Comparison of ENCODE assay signal across 11 mouse cellular contexts in the genomic region with DNA sequence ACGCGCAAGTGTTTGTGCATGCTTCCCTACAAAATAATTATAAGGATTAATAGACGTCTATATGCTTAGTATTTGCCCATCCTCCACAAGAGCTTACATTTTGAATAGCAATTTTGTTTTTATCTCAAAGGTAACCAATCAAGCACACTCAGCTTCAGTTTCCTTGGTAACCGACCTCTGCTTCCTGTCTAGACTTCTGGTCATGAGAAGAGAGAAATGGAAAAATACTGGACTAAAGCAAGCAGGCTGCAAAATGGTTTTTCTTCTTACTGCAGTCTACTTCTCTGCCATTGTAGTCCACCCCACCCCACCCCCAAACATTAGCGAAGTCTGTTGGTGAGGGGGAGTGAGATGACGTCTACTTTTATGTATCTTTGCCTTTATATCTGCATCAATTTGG. TPM values are rescaled to one million over a fixed set of nuclear protein-coding genes. Genes with fewer than 3 reads are reported as not detected.
A peak's percentile ranks its signal among the peaks of the same experiment; 100 is the strongest.
DNase-seq lines count a peak whose midpoint lies in the region; ATAC-seq and TF ChIP-seq lines count a peak whose summit lies in the region.
"Had no signal": no experiment of that assay in that cellular context is flagged by ENCODE, and none has a peak within 500 bp of the region (broad histone marks: within the 10 kb centered on the region; RNA-seq: fewer than 3 reads in every experiment).

No protein-coding gene starts in this region.

- H3K4me3 ChIP-seq in hindbrain, embryonic 11.5 days (ENCODE audit: low read depth, low read length), result no peak overlapping the region
- H3K4me3 ChIP-seq in hindbrain, embryonic 12.5 days, result no peak overlapping the region
- H3K4me3 ChIP-seq in hindbrain, postnatal 0 days (ENCODE audit: low read length), result no peak overlapping the region
- H3K4me3 ChIP-seq: megakaryocyte, embryonic 14.5 days had no signal

- H3K27ac ChIP-seq in hindbrain, embryonic 11.5 days (ENCODE audit: low read depth, low read length), result no peak overlapping the region
- H3K27ac ChIP-seq in hindbrain, embryonic 12.5 days, result no peak overlapping the region
- H3K27ac ChIP-seq in hindbrain, postnatal 0 days, result no peak overlapping the region; the same call in 1 of the 2 replicates

- no peak for ATAC-seq in hindbrain, embryonic 11.5 days (ENCODE audit: low FRiP score)
- no peak for ATAC-seq in hindbrain, embryonic 12.5 days (ENCODE audit: low FRiP score)
- ATAC-seq in activated CD4-positive, CD25-positive, alpha-beta regulatory T cell, adult 4 months, result peak; percentile 81
- ATAC-seq in hindbrain, postnatal 0 days, result peak; percentile 35; the same call in 1 of the 2 replicates
- ATAC-seq in monocyte, adult 5-6 weeks (replicated peaks; ENCODE audit: insufficient number of reproducible peaks, low FRiP score, low TSS enrichment, poor library complexity, severe bottlenecking), result no peak

- no peak overlapping the region for H3K9ac ChIP-seq in hindbrain, embryonic 11.5 days (ENCODE audit: low read depth, low read length)
- no peak overlapping the region for H3K9ac ChIP-seq in hindbrain, embryonic 12.5 days
- H3K9ac ChIP-seq in hindbrain, postnatal 0 days (replicated peaks; ENCODE audit: low read length), result no peak overlapping the region

- no peak for TF ChIP-seq CTCF in hindbrain, postnatal 0 days (IDR thresholded peaks at IDR 0.05; ENCODE audit: low read depth)

- H3K4me2 ChIP-seq in hindbrain, embryonic 11.5 days (replicated peaks; ENCODE audit: low read depth, low read length), result no peak overlapping the region
- H3K4me2 ChIP-seq in hindbrain, embryonic 12.5 days (replicated peaks), result no peak overlapping the region
- no peak overlapping the region for H3K4me2 ChIP-seq in hindbrain, postnatal 0 days (ENCODE audit: low read depth, low read length)

- no peaks in the 10 kb centered on the region for H3K9me3 ChIP-seq in hindbrain, embryonic 11.5 days (ENCODE audit: control insufficient read depth, low read length)
- H3K9me3 ChIP-seq in hindbrain, embryonic 12.5 days (replicated peaks), result no peaks in the 10 kb centered on the region
- no peaks in the 10 kb centered on the region for H3K9me3 ChIP-seq in hindbrain, postnatal 0 days (ENCODE audit: low read length)
- H3K9me3 ChIP-seq: megakaryocyte, embryonic 14.5 days had no signal

- no peaks in the 10 kb centered on the region for H3K36me3 ChIP-seq in hindbrain, embryonic 11.5 days (ENCODE audit: control insufficient read depth, insufficient read depth, low read length)
- no peaks in the 10 kb centered on the region for H3K36me3 ChIP-seq in hindbrain, embryonic 12.5 days
- no peaks in the 10 kb centered on the region for H3K36me3 ChIP-seq in hindbrain, postnatal 0 days (ENCODE audit: insufficient read depth, low read length)

- peak; percentile 6 for DNase-seq in hindbrain, embryonic 11.5 days (ENCODE audit: low spot score)
- DNase-seq in 3T3-L1 (ENCODE audit: low read depth, low spot score), result peak; percentile 31
- peak; percentile 1 for DNase-seq in hindbrain, postnatal 0 days (ENCODE audit: low spot score)
- DNase-seq in cerebellum, adult 11 months, result no peak
- no peak for DNase-seq in adrenal gland, postnatal 4 days (ENCODE audit: low spot score in 2 of 2)
- DNase-seq: adrenal gland, postnatal 25 days; thymus, adult 18-20 months had no signal

- H3K27me3 ChIP-seq in hindbrain, embryonic 11.5 days (ENCODE audit: control insufficient read depth, insufficient read depth, low read length), result no peaks in the 10 kb centered on the region
- H3K27me3 ChIP-seq in hindbrain, embryonic 12.5 days, result no peaks in the 10 kb centered on the region
- no peaks in the 10 kb centered on the region for H3K27me3 ChIP-seq in hindbrain, postnatal 0 days (ENCODE audit: insufficient read depth, low read length)

- H3K4me1 ChIP-seq in hindbrain, embryonic 11.5 days (replicated peaks; ENCODE audit: control insufficient read depth, insufficient read depth, low read length), result no peaks in the 10 kb centered on the region
- H3K4me1 ChIP-seq in hindbrain, embryonic 12.5 days, result no peaks in the 10 kb centered on the region
- no peaks in the 10 kb centered on the region for H3K4me1 ChIP-seq in hindbrain, postnatal 0 days (ENCODE audit: insufficient read depth, low read length)

- 88% methylated on average over 6 of the region's 6 CpGs for WGBS in hindbrain, embryonic 11.5 days
- WGBS in hindbrain, embryonic 12.5 days, result 85% methylated on average over 6 of the region's 6 CpGs
- 84% methylated on average over 6 of the region's 6 CpGs for WGBS in hindbrain, postnatal 0 days

RNA-seq across cellular contexts. Expression of gene Alas2, which starts 35.9 kb away (rescaled TPM):
- 48.4 and 53.7 TPM in 2 replicates for polyA plus RNA-seq in hindbrain, embryonic 11.5 days (2014; fragmentation: Nextera tagmentation; extraction: Ambion mirVana)
- polyA plus RNA-seq in hindbrain, embryonic 12.5 days (2016; fragmentation: Nextera tagmentation; extraction: Ambion mirVana), result 44.9 and 50.8 TPM in 2 replicates
- 1 to 10 TPM in 1 of 2 experiments, under 1 TPM in 1; 0.70 to 7.4 TPM for polyA plus RNA-seq in activated CD4-positive, CD25-positive, alpha-beta regulatory T cell, adult 4 months (2017; shearing (Covaris generic))
- 13.1 and 26.7 TPM in 2 replicates for total RNA-seq in hindbrain, postnatal 0 days (2014; rRNA removed)
- polyA plus RNA-seq in hindbrain, postnatal 0 days (2015; fragmentation: Nextera tagmentation; extraction: Ambion mirVana), result 7.9 and 9.5 TPM in 2 replicates
- 19.3 to 201 TPM (median 183 TPM) in 3 replicates for total RNA-seq in monocyte, adult 5-6 weeks (2017)
- 10 to 100 TPM; 69.9 to 98.9 TPM for total RNA-seq in adrenal gland, postnatal 4 days (2021)

RNA-seq across cellular contexts. Expression of gene Tmem29, which starts 52.3 kb away (rescaled TPM):
- polyA plus RNA-seq in hindbrain, embryonic 11.5 days (2014; fragmentation: Nextera tagmentation; extraction: Ambion mirVana), result 44.8 and 51.6 TPM in 2 replicates
- 44.8 and 45.4 TPM in 2 replicates for polyA plus RNA-seq in hindbrain, embryonic 12.5 days (2016; fragmentation: Nextera tagmentation; extraction: Ambion mirVana)
- 10 to 100 TPM; 17.1 to 20.0 TPM for polyA plus RNA-seq in activated CD4-positive, CD25-positive, alpha-beta regulatory T cell, adult 4 months (2017; shearing (Covaris generic))
- total RNA-seq in hindbrain, postnatal 0 days (2014; rRNA removed), result 37.0 and 49.7 TPM in 2 replicates
- 75.5 and 80.5 TPM in 2 replicates for polyA plus RNA-seq in hindbrain, postnatal 0 days (2015; fragmentation: Nextera tagmentation; extraction: Ambion mirVana)
- total RNA-seq in monocyte, adult 5-6 weeks (2017), result 7.5 to 13.7 TPM (median 10.1 TPM) in 3 replicates
- total RNA-seq in adrenal gland, postnatal 4 days (2021), result 10 to 100 TPM; 22.3 to 23.6 TPM

Comparison
In these comparisons a context has a peak if more than half of its experiments do, and no peak if none do; other contexts are left out.
1. ATAC-seq: peak in activated CD4-positive, CD25-positive, alpha-beta regulatory T cell, adult 4 months (single experiment) and hindbrain, postnatal 0 days (single experiment); none in hindbrain, embryonic 11.5 days (single experiment), hindbrain, embryonic 12.5 days (single experiment) and monocyte, adult 5-6 weeks (single experiment).
2. DNase-seq: peak in hindbrain, embryonic 11.5 days (single experiment), 3T3-L1 (single experiment) and hindbrain, postnatal 0 days (single experiment); none in cerebellum, adult 11 months (single experiment) and adrenal gland, postnatal 4 days (0 of 2).